Mouse (Mus musculus) embryonic facial prominence, embryonic 11.5 days (tissue): ENCODE measurements around the gene Apoh. TPM values are rescaled to one million over a fixed set of nuclear protein-coding genes. Genes with fewer than 3 reads are reported as not detected.

Source experiments
- ATAC-seq: fragments of 200-750 bp; cut with Nextera tagmentation; replicated peaks from 2 replicates; pipeline ENCODE4 v1.8.0; 2017; ENCODE audit warnings: low read depth; ENCODE audit not compliant: insufficient number of reproducible peaks, low FRiP score, low TSS enrichment
- DNase-seq: peaks from one replicate; pipeline ENCODE4 v3.0.0-alpha.2; 2015; ENCODE audit warnings: low spot score
- H3K27ac ChIP-seq: fragments of 300-500 bp; sonication (generic); replicated peaks from 2 replicates; pipeline ENCODE4 v1.5.1; 2014; ENCODE audit warnings: mild to moderate bottlenecking, low read depth, low read length, control low read depth
- H3K27me3 ChIP-seq: fragments of 300-500 bp; sonication (generic); 2 replicates; pipeline ENCODE4 v1.6.1; 2014; ENCODE audit warnings: mild to moderate bottlenecking, low read length, moderate library complexity, mixed read lengths; ENCODE audit not compliant: control insufficient read depth, insufficient read depth
- H3K36me3 ChIP-seq: fragments of 300-500 bp; sonication (generic); replicated peaks from 2 replicates; pipeline ENCODE4 v1.6.1; 2014; ENCODE audit warnings: low read depth, mild to moderate bottlenecking, low read length, moderate library complexity, mixed read lengths; ENCODE audit not compliant: control insufficient read depth, insufficient read depth
- H3K4me1 ChIP-seq: fragments of 300-500 bp; sonication (generic); 2 replicates; pipeline ENCODE4 v1.6.1; 2014; ENCODE audit warnings: low read length, mixed read lengths; ENCODE audit not compliant: control insufficient read depth, insufficient read depth
- H3K4me2 ChIP-seq: fragments of 300-500 bp; sonication (generic); 2 replicates; pipeline ENCODE4 v1.6.1; 2014; ENCODE audit warnings: low read depth, mild to moderate bottlenecking, control low read depth, low read length, moderate library complexity
- H3K4me3 ChIP-seq: fragments of 300-500 bp; sonication (generic); 2 replicates; pipeline ENCODE4 v1.5.1; 2014; ENCODE audit warnings: low read depth, low read length, control low read depth
- H3K9ac ChIP-seq: fragments of 300-500 bp; sonication (generic); replicated peaks from 2 replicates; pipeline ENCODE4 v1.6.1; 2014; ENCODE audit warnings: mild to moderate bottlenecking, control low read depth, low read length
- H3K9me3 ChIP-seq: fragments of 300-500 bp; sonication (generic); replicated peaks from 2 replicates; pipeline ENCODE4 v1.6.1; 2016; ENCODE audit warnings: mild to moderate bottlenecking, low read length, inconsistent platforms, mixed read lengths; ENCODE audit not compliant: control insufficient read depth
- WGBS: fragments of 180-500 bp; shearing (Covaris S2); extraction: QIAGEN DNeasy Blood & Tissue Kit; methylation state at CpG from one replicate; pipeline ENCODE4 v1.1.7; 2014; 5-methylcytosine and 5-hydroxymethylcytosine counted together
- polyA plus RNA-seq: library from polyadenylated mRNA; unstranded; fragments of >200 nt; fragmentation: Nextera tagmentation; extraction: Ambion mirVana; gene quantifications from 2 replicates; pipeline ENCODE4 v1.2.1, GENCODE M21; 2014

Apoh gene
- polyA plus RNA-seq, 1 experiment from 2014 or later = 0.17 TPM

GRCm38 (mm10) chr11:108365600-108365999 lies 22.4 kb downstream of the Apoh start:
- H3K9ac ChIP-seq = no peak overlapping the region
- H3K4me1 ChIP-seq = no peaks in the 10 kb centered on the region
- 64% methylated on average over 7 of the region's 7 CpGs for WGBS
- H3K36me3 ChIP-seq = no peaks in the 10 kb centered on the region
- DNase-seq (no peak), ATAC-seq (no peak)
- no peaks in the 10 kb centered on the region for H3K27me3 ChIP-seq
- H3K9me3 ChIP-seq = no peaks in the 10 kb centered on the region
- no peak overlapping the region for H3K27ac ChIP-seq
- no peak overlapping the region for H3K4me2 ChIP-seq
- no peak overlapping the region for H3K4me3 ChIP-seq

- 73% methylated on average over 1 of the region's 1 CpGs for WGBS
- no peaks in the 10 kb centered on the region for H3K4me1 ChIP-seq
- no peak overlapping the region for H3K27ac ChIP-seq
- no peak overlapping the region for H3K9ac ChIP-seq
- H3K36me3 ChIP-seq = no peaks in the 10 kb centered on the region
- no peaks in the 10 kb centered on the region for H3K9me3 ChIP-seq
- no peaks in the 10 kb centered on the region for H3K27me3 ChIP-seq
- no peak for ATAC-seq
- DNase-seq = no peak
- no peak overlapping the region for H3K4me2 ChIP-seq
- no peak overlapping the region for H3K4me3 ChIP-seq
These were observed 23.9 kb downstream of the Apoh start for GRCm38 (mm10) chr11:108367046-108367445.

GRCm38 (mm10) chr11:108376815-108377214 lies 33.7 kb downstream of the Apoh start:
- Histone ChIP-seq H3K4me3 (no peak overlapping the region), H3K27me3 (no peaks in the 10 kb centered on the region), H3K9ac (no peak overlapping the region), H3K4me1 (no peaks in the 10 kb centered on the region), H3K27ac (no peak overlapping the region), H3K9me3 (no peaks in the 10 kb centered on the region), H3K36me3 (no peaks in the 10 kb centered on the region), H3K4me2 (no peak overlapping the region)
- no peak for ATAC-seq
- 92% methylated on average over 7 of the region's 7 CpGs for WGBS
- no peak for DNase-seq

- Histone ChIP-seq H3K4me3 (no peak overlapping the region), H3K4me1 (no peaks in the 10 kb centered on the region), H3K9ac (no peak overlapping the region), H3K27ac (no peak overlapping the region), H3K36me3 (no peaks in the 10 kb centered on the region), H3K9me3 (no peaks in the 10 kb centered on the region), H3K27me3 (no peaks in the 10 kb centered on the region), H3K4me2 (no peak overlapping the region)
- DNase-seq (peak; percentile 88), ATAC-seq (no peak)
- WGBS = 44% methylated on average over 19 of the region's 19 CpGs
These were observed 34.7 kb downstream of the Apoh start for GRCm38 (mm10) chr11:108377680-108378362.

GRCm38 (mm10) chr11:108378363-108378751 lies 35.2 kb downstream of the Apoh start:
- no peak for ATAC-seq
- WGBS = 80% methylated on average over 4 of the region's 4 CpGs
- no peaks in the 10 kb centered on the region for H3K4me1 ChIP-seq

GRCm38 (mm10) chr11:108382664-108383063 lies 39.5 kb downstream of the Apoh start:
- Histone ChIP-seq H3K4me1 (no peaks in the 10 kb centered on the region), H3K36me3 (no peaks in the 10 kb centered on the region), H3K4me3 (no peak overlapping the region), H3K27me3 (no peaks in the 10 kb centered on the region), H3K9me3 (no peaks in the 10 kb centered on the region), H3K27ac (no peak overlapping the region), H3K9ac (no peak overlapping the region), H3K4me2 (no peak overlapping the region)
- 76% methylated on average over 3 of the region's 3 CpGs for WGBS
- ATAC-seq = no peak
- DNase-seq = no peak

More at GRCm38 (mm10) chr11:108378363-108378751, 35.2 kb downstream of the Apoh start:
- H3K9ac ChIP-seq = no peak overlapping the region
- no peak overlapping the region for H3K4me3 ChIP-seq
- no peak overlapping the region for H3K27ac ChIP-seq
- H3K36me3 ChIP-seq = no peaks in the 10 kb centered on the region
- no peaks in the 10 kb centered on the region for H3K27me3 ChIP-seq
- DNase-seq = no peak
- H3K9me3 ChIP-seq = no peaks in the 10 kb centered on the region
- H3K4me2 ChIP-seq = no peak overlapping the region

GRCm38 (mm10) chr11:108384920-108385665 lies 41.9 kb downstream of the Apoh start:
- Histone ChIP-seq H3K4me2 (no peak overlapping the region), H3K27ac (no peak overlapping the region), H3K9ac (no peak overlapping the region), H3K27me3 (no peaks in the 10 kb centered on the region), H3K9me3 (no peaks in the 10 kb centered on the region), H3K4me1 (no peaks in the 10 kb centered on the region), H3K36me3 (no peaks in the 10 kb centered on the region), H3K4me3 (no peak overlapping the region)
- ATAC-seq = no peak
- 69% methylated on average over 4 of the region's 4 CpGs for WGBS
- no peak for DNase-seq

- Histone ChIP-seq H3K4me2 (no peak overlapping the region), H3K36me3 (no peaks in the 10 kb centered on the region), H3K27me3 (no peaks in the 10 kb centered on the region), H3K4me3 (no peak overlapping the region), H3K9me3 (no peaks in the 10 kb centered on the region), H3K4me1 (no peaks in the 10 kb centered on the region), H3K27ac (no peak overlapping the region), H3K9ac (no peak overlapping the region)
- DNase-seq (no peak), ATAC-seq (no peak)
- 93% methylated on average over 1 of the region's 1 CpGs for WGBS
These were observed 42.5 kb downstream of the Apoh start for GRCm38 (mm10) chr11:108385666-108386024.
